Mouse (Mus musculus) megakaryocyte, embryonic 14.5 days (primary cell): ENCODE results near the gene Uqcc1.

Experiments
- FLI1 ChIP-seq: IDR thresholded peaks from 2 replicates; pipeline ENCODE4 v1.6.1; 2012; ENCODE audit warnings: low read length, inconsistent platforms, mixed read lengths
- GATA1 ChIP-seq: IDR thresholded peaks from 3 replicates; pipeline ENCODE4 v1.6.1; 2012; ENCODE audit warnings: mixed read lengths, low read length, inconsistent platforms, borderline replicate concordance

DNA sequence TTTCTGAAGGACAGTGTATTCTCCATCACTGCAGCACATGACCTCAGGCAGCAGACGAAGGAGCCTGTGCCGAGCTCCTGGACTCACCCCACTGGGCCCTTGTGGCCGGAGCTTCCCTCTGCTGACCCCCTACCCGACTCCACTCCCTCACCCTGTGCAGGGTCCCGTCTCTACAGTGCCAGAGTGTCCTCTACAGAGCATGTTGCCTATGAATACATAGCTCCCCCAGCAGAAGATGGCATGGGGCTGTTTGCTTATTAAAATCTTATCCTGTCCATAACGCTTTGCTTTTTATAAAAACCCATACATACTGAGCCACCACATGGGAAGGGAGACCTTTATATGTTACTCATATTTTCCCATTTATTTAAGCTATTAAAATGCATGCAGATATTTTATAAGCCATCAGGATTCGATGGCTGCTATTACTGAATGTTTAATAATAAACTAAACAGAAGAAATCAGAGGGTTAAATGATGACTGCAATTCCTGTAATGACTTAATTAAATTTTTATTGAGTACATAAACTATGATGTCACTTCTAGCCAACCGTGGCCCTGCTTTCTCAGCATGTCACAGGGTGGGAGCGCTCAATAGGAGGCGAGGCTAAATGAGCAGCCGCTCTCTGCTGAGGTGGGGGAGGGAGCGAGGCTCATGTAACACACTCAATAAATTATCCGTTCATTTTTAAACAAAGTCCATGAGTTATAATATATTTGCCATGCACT lies 67.4 kb downstream of the Uqcc1 start:
- no peak for TF ChIP-seq GATA1
- TF ChIP-seq FLI1, result no peak
